Mouse (Mus musculus) liver, adult 2 months (tissue): ENCODE results near the gene Srsf4.

Source experiments
- CTCF ChIP-seq: fragments of 200-500 bp; IDR thresholded peaks from 2 replicates; pipeline ENCODE4 v1.5.1; 2011; ENCODE audit warnings: low read depth, low read length, control low read depth
- POLR2A ChIP-seq: fragments of 200-500 bp; IDR thresholded peaks from 2 replicates; pipeline ENCODE4 v1.6.1; 2011; ENCODE audit warnings: low read length, control low read depth; ENCODE audit not compliant: insufficient read depth; ENCODE audit errors: extremely low read depth

GRCm38 (mm10) chr4:131879692-131880091 lies 6.3 kb downstream of the Srsf4 start:
- TF ChIP-seq POLR2A (no peak), CTCF (no peak)
